Mouse (Mus musculus) C2C12 (cell line): Measurements from ENCODE around the gene Gm39566.

Experiments
- CEBPB ChIP-seq: IDR thresholded peaks from one replicate; pipeline ENCODE4 v1.6.1; 2011; ENCODE audit warnings: low read depth, mild to moderate bottlenecking, control low read depth, moderate library complexity
- CTCF ChIP-seq: IDR thresholded peaks from one replicate; pipeline ENCODE4 v1.5.1; 2011; ENCODE audit not compliant: control insufficient read depth, insufficient read depth, insufficient read length
- MYOD1 ChIP-seq: IDR thresholded peaks from one replicate; pipeline ENCODE4 v1.6.1; 2011; ENCODE audit warnings: low read depth; ENCODE audit not compliant: control insufficient read depth, insufficient read length
- USF1 ChIP-seq: IDR thresholded peaks from one replicate; pipeline ENCODE4 v1.6.1; 2011; ENCODE audit warnings: low read depth, mild to moderate bottlenecking, control low read depth, moderate library complexity

- TF ChIP-seq CEBPB = no peak
- TF ChIP-seq USF1 = no peak
- TF ChIP-seq CTCF = no peak
- no peak for TF ChIP-seq MYOD1
Observed at GRCm38 (mm10) chr11:69767625-69767909, 47.5 kb downstream of the Gm39566 start.
